16 mouse cellular contexts compared by ENCODE assay signal in genomic region chr7:29338984-29339679, GRCm38 (mm10). TPM values are rescaled to one million over a fixed set of nuclear protein-coding genes. Genes with fewer than 3 reads are reported as not detected.
DNase-seq lines count a peak whose midpoint lies in the region; ATAC-seq and TF ChIP-seq lines count a peak whose summit lies in the region.
"Had no signal": no experiment of that assay in that cellular context is flagged by ENCODE, and none has a peak within 500 bp of the region (broad histone marks: within the 10 kb centered on the region; RNA-seq: fewer than 3 reads in every experiment).

No protein-coding gene starts in this region.

- peak; percentile 35; the same call in 1 of the 2 replicates for ATAC-seq in lung, embryonic 14.5 days (ENCODE audit: insufficient read depth)
- ATAC-seq in intestine, postnatal 0 days, result peak; percentile 18; the same call in 1 of the 2 replicates
- ATAC-seq: CD4-positive, CD25-positive, alpha-beta regulatory T cell, adult 4 months; forebrain, embryonic 13.5 days; midbrain, embryonic 15.5 days had no signal

- no peak for TF ChIP-seq POLR2A in small intestine, adult 2 months (IDR thresholded peaks at IDR 0.05; ENCODE audit: low read depth, low read length)

- H3K9me3 ChIP-seq in lung, embryonic 14.5 days (ENCODE audit: low read depth, low read length), result no peaks in the 10 kb centered on the region
- H3K9me3 ChIP-seq in intestine, postnatal 0 days (ENCODE audit: control insufficient read depth), result no peaks in the 10 kb centered on the region
- H3K9me3 ChIP-seq: forebrain, embryonic 13.5 days; lung, embryonic 15.5 days; midbrain, embryonic 15.5 days; neural tube, embryonic 15.5 days had no signal

- DNase-seq in lung, embryonic 14.5 days, result no peak
- DNase-seq in lung, postnatal 25 days (ENCODE audit: low spot score), result no peak
- DNase-seq in brain, adult 2 months (ENCODE audit: low read depth, low spot score), result peak; percentile 31
- no peak for DNase-seq in heart, adult 18-20 months
- DNase-seq in thymus, postnatal 25 days, result no peak
- DNase-seq in layer of hippocampus, postnatal 25 days (ENCODE audit: extremely low spot score in 1 of 2, low spot score in 1 of 2), result no peak
- DNase-seq: embryo, embryonic 11 days; gastrocnemius, postnatal 36 days; right cerebral cortex, postnatal 4 days had no signal

- H3K27me3 ChIP-seq in lung, embryonic 14.5 days (ENCODE audit: insufficient read depth, low read length), result no peaks in the 10 kb centered on the region
- no peaks in the 10 kb centered on the region for H3K27me3 ChIP-seq in intestine, postnatal 0 days (replicated peaks; ENCODE audit: control insufficient read depth, insufficient read depth, low read length)
- H3K27me3 ChIP-seq in small intestine, adult 2 months (ENCODE audit: control insufficient read depth, insufficient read depth, low read length), result no peaks in the 10 kb centered on the region
- H3K27me3 ChIP-seq: forebrain, embryonic 13.5 days; lung, embryonic 15.5 days; midbrain, embryonic 15.5 days; neural tube, embryonic 15.5 days had no signal

- no peak for TF ChIP-seq CTCF in lung, embryonic 14.5 days (IDR thresholded peaks at IDR 0.05; ENCODE audit: low read depth)
- TF ChIP-seq CTCF in intestine, postnatal 0 days (IDR thresholded peaks at IDR 0.05; ENCODE audit: low read depth), result no peak
- TF ChIP-seq CTCF in small intestine, adult 2 months (IDR thresholded peaks at IDR 0.05; ENCODE audit: extremely low read depth, insufficient read length, insufficient replicate concordance, low read depth, low read length), result no peak

- H3K9ac ChIP-seq in lung, embryonic 14.5 days, result no peak overlapping the region
- H3K9ac ChIP-seq in intestine, postnatal 0 days (ENCODE audit: low read depth, low read length), result no peak overlapping the region
- H3K9ac ChIP-seq: forebrain, embryonic 13.5 days; lung, embryonic 15.5 days; midbrain, embryonic 15.5 days; neural tube, embryonic 15.5 days had no signal

- H3K4me3 ChIP-seq in lung, embryonic 14.5 days (ENCODE audit: low read depth, low read length), result no peak overlapping the region
- no peak overlapping the region for H3K4me3 ChIP-seq in intestine, postnatal 0 days (ENCODE audit: low read depth, low read length)
- no peak overlapping the region for H3K4me3 ChIP-seq in small intestine, adult 2 months (ENCODE audit: low read depth, low read length)
- H3K4me3 ChIP-seq: forebrain, embryonic 13.5 days; lung, embryonic 15.5 days; midbrain, embryonic 15.5 days; neural tube, embryonic 15.5 days had no signal

- no peaks in the 10 kb centered on the region for H3K4me1 ChIP-seq in lung, embryonic 14.5 days (ENCODE audit: insufficient read depth)
- H3K4me1 ChIP-seq in intestine, postnatal 0 days (replicated peaks; ENCODE audit: control insufficient read depth, insufficient read depth, low read length), result 0 out of 2 replicates have a peak, but pooled peaks cover 3% of the 10 kb centered on the region
- peaks cover 11% of the 10 kb centered on the region for H3K4me1 ChIP-seq in small intestine, adult 2 months (ENCODE audit: control insufficient read depth, insufficient read depth, insufficient read length, low read length)

- H3K4me2 ChIP-seq in lung, embryonic 14.5 days, result no peak overlapping the region
- H3K4me2 ChIP-seq in intestine, postnatal 0 days (replicated peaks; ENCODE audit: low read depth), result no peak overlapping the region
- H3K4me2 ChIP-seq: forebrain, embryonic 13.5 days; lung, embryonic 15.5 days; midbrain, embryonic 15.5 days; neural tube, embryonic 15.5 days had no signal

- WGBS in lung, embryonic 14.5 days, result 36% methylated on average over 14 of the region's 14 CpGs
- 43% methylated on average over 14 of the region's 14 CpGs for WGBS in intestine, postnatal 0 days
- 33% methylated on average over 14 of the region's 14 CpGs for WGBS in small intestine, adult 2 months

- peaks cover 28% of the 10 kb centered on the region; the same call in 1 of the 2 replicates for H3K36me3 ChIP-seq in lung, embryonic 14.5 days (ENCODE audit: insufficient read depth)
- peaks cover 57% of the 10 kb centered on the region for H3K36me3 ChIP-seq in intestine, postnatal 0 days (ENCODE audit: control insufficient read depth, insufficient read depth)
- H3K36me3 ChIP-seq in small intestine, adult 2 months (ENCODE audit: control insufficient read depth, insufficient read depth, low read length), result peaks cover 29% of the 10 kb centered on the region
- H3K36me3 ChIP-seq: midbrain, embryonic 15.5 days had no signal

- no peak overlapping the region for H3K27ac ChIP-seq in lung, embryonic 14.5 days (ENCODE audit: low read depth)
- H3K27ac ChIP-seq in intestine, postnatal 0 days (ENCODE audit: low read depth, low read length), result peak overlapping the region; percentile 35; the same call in 1 of the 2 replicates
- peak overlapping the region; percentile 65 for H3K27ac ChIP-seq in small intestine, adult 2 months (ENCODE audit: insufficient read depth, low read depth, low read length)
- H3K27ac ChIP-seq: forebrain, embryonic 13.5 days; lung, embryonic 15.5 days; midbrain, embryonic 15.5 days; neural tube, embryonic 15.5 days had no signal

RNA-seq across cellular contexts. Expression of gene Dpf1, which starts 35.4 kb away (rescaled TPM):
- polyA plus RNA-seq in lung, embryonic 14.5 days (2014; fragmentation: Nextera tagmentation; extraction: Ambion mirVana), result 13.5 and 14.7 TPM in 2 replicates
- polyA plus RNA-seq in intestine, postnatal 0 days (2015; fragmentation: Nextera tagmentation; extraction: Ambion mirVana), result 1.7 TPM in 2 replicates
- 0.47 and 0.53 TPM in 2 replicates for polyA plus RNA-seq in small intestine, adult 2 months (2012; rRNA removed)
- 1 to 10 TPM in 1 of 2 experiments, under 1 TPM in 1; 0.47 to 1.1 TPM for total RNA-seq in heart, adult 18-20 months (2021)
- 100 to 1,000 TPM; 100 to 111 TPM for total RNA-seq in layer of hippocampus, postnatal 25 days (2021)
- polyA plus RNA-seq: CD4-positive, CD25-positive, alpha-beta regulatory T cell, adult 4 months had no signal

RNA-seq across cellular contexts. Expression of gene Ppp1r14a, which starts 50.0 kb away (rescaled TPM):
- 114 and 127 TPM in 2 replicates for polyA plus RNA-seq in lung, embryonic 14.5 days (2014; fragmentation: Nextera tagmentation; extraction: Ambion mirVana)
- 35.2 and 37.0 TPM in 2 replicates for polyA plus RNA-seq in intestine, postnatal 0 days (2015; fragmentation: Nextera tagmentation; extraction: Ambion mirVana)
- 34.1 and 57.4 TPM in 2 replicates for polyA plus RNA-seq in small intestine, adult 2 months (2012; rRNA removed)
- total RNA-seq in heart, adult 18-20 months (2021), result 1 to 10 TPM; 5.8 to 7.5 TPM
- total RNA-seq in layer of hippocampus, postnatal 25 days (2021), result 10 to 100 TPM; 28.5 to 30.7 TPM
- polyA plus RNA-seq: CD4-positive, CD25-positive, alpha-beta regulatory T cell, adult 4 months had no signal

RNA-seq across cellular contexts. Expression of gene Spint2, which starts 57.4 kb away (rescaled TPM):
- 243 and 265 TPM in 2 replicates for polyA plus RNA-seq in lung, embryonic 14.5 days (2014; fragmentation: Nextera tagmentation; extraction: Ambion mirVana)
- polyA plus RNA-seq in intestine, postnatal 0 days (2015; fragmentation: Nextera tagmentation; extraction: Ambion mirVana), result 685 and 722 TPM in 2 replicates
- 663 and 1,754 TPM in 2 replicates for polyA plus RNA-seq in small intestine, adult 2 months (2012; rRNA removed)
- 10 to 100 TPM; 45.7 to 53.8 TPM for total RNA-seq in heart, adult 18-20 months (2021)
- 10 to 100 TPM; 17.6 to 19.2 TPM for total RNA-seq in layer of hippocampus, postnatal 25 days (2021)
